Mouse (Mus musculus) kidney, adult 2 months (tissue): ENCODE results near the gene Aen. TPM values are rescaled to one million over a fixed set of nuclear protein-coding genes. Genes with fewer than 3 reads are reported as not detected.

Experiments used
- DNase-seq: peaks from one replicate; pipeline ENCODE4 v3.0.0; 2021
- H3K27ac ChIP-seq: fragments of 200-500 bp; 2 replicates; pipeline ENCODE4 v1.5.1; 2012; ENCODE audit warnings: low read depth, low read length, control low read depth, inconsistent platforms; ENCODE audit not compliant: insufficient read depth
- H3K27me3 ChIP-seq: fragments of 200-500 bp; replicated peaks from 2 replicates; pipeline ENCODE4 v1.6.1; 2012; ENCODE audit warnings: mild to moderate bottlenecking, moderate library complexity, low read length, inconsistent platforms; ENCODE audit not compliant: control insufficient read depth, insufficient read depth
- H3K36me3 ChIP-seq: fragments of 200-500 bp; 2 replicates; pipeline ENCODE4 v1.6.1; 2012; ENCODE audit warnings: mild to moderate bottlenecking, moderate library complexity, low read length, inconsistent platforms; ENCODE audit not compliant: control insufficient read depth, insufficient read depth
- H3K4me1 ChIP-seq: fragments of 200-500 bp; 2 replicates; pipeline ENCODE4 v1.6.1; 2011; ENCODE audit warnings: low read length; ENCODE audit not compliant: control insufficient read depth, insufficient read depth
- H3K4me3 ChIP-seq: fragments of 200-500 bp; 2 replicates; pipeline ENCODE4 v1.5.1; 2011; ENCODE audit warnings: mild to moderate bottlenecking, low read depth, low read length, control low read depth; ENCODE audit not compliant: insufficient read depth
- CTCF ChIP-seq: fragments of 200-500 bp; conservative IDR thresholded peaks from 2 replicates; pipeline ENCODE4 v1.5.1; 2011; ENCODE audit warnings: low read depth, mild to moderate bottlenecking, control low read depth, low read length, moderate library complexity, mixed read lengths; ENCODE audit not compliant: insufficient read depth, insufficient read length
- POLR2A ChIP-seq: fragments of 200-500 bp; IDR thresholded peaks from one replicate; pipeline ENCODE4 v1.6.1; 2011; ENCODE audit warnings: low read depth, low read length, control low read depth
- WGBS: fragments of 180-500 bp; shearing (Covaris S2); methylation state at CpG from one replicate; pipeline ENCODE4 v1.1.7; 2018; 5-methylcytosine and 5-hydroxymethylcytosine counted together
- polyA plus RNA-seq: library from polyadenylated mRNA; depleted of rRNA; stranded (reverse); fragments of >200 nt; gene quantifications from 2 replicates; pipeline ENCODE4 v1.2.3, GENCODE M21; 2012

The Aen gene
- polyA plus RNA-seq, 1 experiment: 20.7 TPM

DNA sequence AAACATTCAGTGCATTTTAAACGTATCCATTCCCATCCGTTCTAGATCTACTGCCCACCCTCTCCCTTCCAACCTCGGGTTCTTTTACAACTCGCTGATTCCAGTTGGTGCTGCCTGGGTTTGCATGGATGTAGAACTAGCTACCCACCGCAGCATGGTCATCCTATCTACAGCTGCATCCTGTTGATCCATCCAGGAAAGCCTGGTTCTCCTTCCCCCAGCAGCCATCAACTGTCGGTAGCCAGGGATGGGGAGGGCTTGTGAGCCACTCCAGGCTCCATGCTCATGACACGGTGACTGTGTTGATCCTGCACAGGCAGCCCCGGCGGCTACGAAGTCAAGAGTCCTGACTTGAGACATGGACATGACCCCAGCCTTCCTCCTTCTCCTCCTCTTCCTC, 1.7 kb upstream of the Aen start:
- Histone ChIP-seq H3K4me1 (peaks cover 12% of the 10 kb centered on the region; the same call in 1 of the 2 replicates), H3K27me3 (no peaks in the 10 kb centered on the region), H3K4me3 (no peak overlapping the region), H3K36me3 (no peaks in the 10 kb centered on the region), H3K27ac (no peak overlapping the region)
- TF ChIP-seq CTCF (no peak), POLR2A (no peak)
- no peak for DNase-seq
- WGBS: 77% methylated on average over 10 of the region's 10 CpGs

DNA sequence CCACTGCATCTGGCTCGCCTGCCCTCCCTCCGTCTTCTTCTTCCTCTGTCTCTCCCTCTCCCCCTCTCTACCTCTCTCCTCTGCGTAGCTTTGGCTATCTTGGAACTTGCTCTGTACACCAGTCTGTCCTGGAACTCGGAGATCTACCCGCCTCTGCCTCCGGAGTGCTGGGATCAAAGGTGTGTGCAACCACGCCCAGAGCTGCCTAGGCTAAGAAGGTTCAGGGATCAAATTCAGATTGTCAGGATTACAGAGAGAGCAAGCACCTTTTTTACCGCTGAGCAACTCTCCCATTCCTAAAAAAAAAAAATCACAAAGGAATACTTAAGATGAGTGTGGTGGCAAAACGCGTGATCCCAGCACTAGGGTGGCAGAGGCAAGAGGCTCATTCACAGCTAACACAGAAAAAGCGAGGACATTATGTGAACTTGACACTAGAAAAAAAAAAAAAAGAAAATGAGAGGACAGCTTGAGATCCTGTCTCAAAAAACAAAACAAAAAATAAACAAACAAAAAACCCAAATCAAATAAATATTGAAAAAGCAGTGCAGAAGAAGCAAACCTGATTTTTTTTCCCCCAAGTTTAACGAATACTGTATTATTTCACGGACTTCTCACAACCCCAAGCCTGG, 517 bp upstream of the Aen start:
- WGBS: 38% methylated on average over 13 of the region's 13 CpGs
- H3K4me1 ChIP-seq: peaks cover 12% of the 10 kb centered on the region; the same call in 1 of the 2 replicates
- TF ChIP-seq POLR2A: no peak
- TF ChIP-seq CTCF: no peak
- H3K27ac ChIP-seq: 0 out of 2 replicates have a peak overlapping the region, but pooled peaks have one; percentile 12
- no peaks in the 10 kb centered on the region for H3K27me3 ChIP-seq
- H3K4me3 ChIP-seq: peak overlapping the region; percentile 40
- DNase-seq: peak; percentile 16
- no peaks in the 10 kb centered on the region for H3K36me3 ChIP-seq

GRCm38 (mm10) chr7:78897567-78897966, 1.9 kb downstream of the Aen start:
- TF ChIP-seq POLR2A (no peak), CTCF (no peak)
- H3K4me1 ChIP-seq: peaks cover 12% of the 10 kb centered on the region; the same call in 1 of the 2 replicates
- no peak overlapping the region for H3K4me3 ChIP-seq
- H3K36me3 ChIP-seq: peaks cover under 1% of the 10 kb centered on the region; the same call in 1 of the 2 replicates
- 92% methylated on average over 3 of the region's 3 CpGs for WGBS
- H3K27me3 ChIP-seq: no peaks in the 10 kb centered on the region
- H3K27ac ChIP-seq: no peak overlapping the region
- no peak for DNase-seq

- Histone ChIP-seq H3K4me1 (no peaks in the 10 kb centered on the region), H3K27ac (no peak overlapping the region), H3K36me3 (peaks cover 1% of the 10 kb centered on the region; the same call in 1 of the 2 replicates), H3K4me3 (no peak overlapping the region), H3K27me3 (no peaks in the 10 kb centered on the region)
- TF ChIP-seq CTCF (no peak), POLR2A (no peak)
- no peak for DNase-seq
- WGBS: 81% methylated on average over 6 of the region's 6 CpGs
These were observed 7.7 kb downstream of the Aen start for GRCm38 (mm10) chr7:78903174-78903870.

- DNase-seq: no peak
- WGBS: 66% methylated on average over 2 of the region's 2 CpGs
- TF ChIP-seq CTCF (no peak), POLR2A (no peak)
- no peak overlapping the region for H3K4me3 ChIP-seq
- H3K36me3 ChIP-seq: peaks cover 1% of the 10 kb centered on the region; the same call in 1 of the 2 replicates
- no peaks in the 10 kb centered on the region for H3K27me3 ChIP-seq
- H3K27ac ChIP-seq: no peak overlapping the region
- no peaks in the 10 kb centered on the region for H3K4me1 ChIP-seq
These were observed 8.5 kb downstream of the Aen start for GRCm38 (mm10) chr7:78904175-78904574.

GRCm38 (mm10) chr7:78909026-78909425, 13.4 kb downstream of the Aen start:
- Histone ChIP-seq H3K27me3 (no peaks in the 10 kb centered on the region), H3K4me1 (no peaks in the 10 kb centered on the region), H3K4me3 (no peak overlapping the region), H3K36me3 (no peaks in the 10 kb centered on the region), H3K27ac (no peak overlapping the region)
- no peak for DNase-seq
- TF ChIP-seq CTCF (no peak), POLR2A (no peak)
- 93% methylated on average over 6 of the region's 6 CpGs for WGBS

- Histone ChIP-seq H3K4me3 (no peak overlapping the region), H3K36me3 (no peaks in the 10 kb centered on the region), H3K27ac (no peak overlapping the region), H3K27me3 (no peaks in the 10 kb centered on the region), H3K4me1 (no peaks in the 10 kb centered on the region)
- TF ChIP-seq POLR2A: no peak
- 0 out of 2 replicates have a peak, but pooled peaks have one; percentile 26 for TF ChIP-seq CTCF
- no peak for DNase-seq
- 55% methylated on average over 6 of the region's 6 CpGs for WGBS
These were observed 14.9 kb downstream of the Aen start for GRCm38 (mm10) chr7:78910336-78911098.
